ENCODE assay signal across 8 mouse cellular contexts in the genomic region with DNA sequence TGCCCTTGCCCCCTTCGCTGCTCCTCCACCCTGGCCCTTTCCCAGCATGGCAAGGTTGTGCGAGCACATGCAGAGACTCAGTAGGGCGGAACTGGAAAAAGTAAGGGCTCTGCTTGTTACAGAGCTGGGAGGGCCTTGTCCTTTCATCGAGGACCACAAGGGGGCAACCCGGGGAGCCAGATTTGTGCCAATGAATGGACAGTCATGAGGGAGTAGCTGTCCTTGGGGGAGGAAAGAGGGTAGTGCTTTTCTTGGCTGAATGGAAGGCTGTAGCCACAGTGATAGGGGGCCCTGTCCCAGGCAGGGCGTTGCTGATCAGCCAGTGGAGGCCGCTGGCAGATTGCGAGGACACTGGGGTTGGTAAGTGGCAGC. TPM values are rescaled to one million over a fixed set of nuclear protein-coding genes. Genes with fewer than 3 reads are reported as not detected.
DNase-seq lines count a peak whose midpoint lies in the region; ATAC-seq and TF ChIP-seq lines count a peak whose summit lies in the region.

No protein-coding gene starts in this region.

- peak; percentile 41 for ATAC-seq in forebrain, embryonic 16.5 days
- peak; percentile 75 for ATAC-seq in hindbrain, embryonic 16.5 days
- 0 out of 2 replicates have a peak, but pooled peaks have one; percentile 29 for ATAC-seq in monocyte, adult 5-6 weeks (replicated peaks; ENCODE audit: insufficient number of reproducible peaks, low FRiP score, low TSS enrichment, poor library complexity, severe bottlenecking)

- H3K4me3 ChIP-seq in forebrain, embryonic 16.5 days (replicated peaks; ENCODE audit: low read length), result no peak overlapping the region
- no peak overlapping the region for H3K4me3 ChIP-seq in hindbrain, embryonic 16.5 days (ENCODE audit: low read length)
- H3K4me3 ChIP-seq in liver, adult 2 months (ENCODE audit: insufficient read depth, low read depth, low read length), result no peak overlapping the region

- no peaks in the 10 kb centered on the region for H3K79me2 ChIP-seq in liver, adult 2 months (ENCODE audit: control insufficient read depth, insufficient read depth, low read length)

- H3K27ac ChIP-seq in forebrain, embryonic 16.5 days (ENCODE audit: low read length), result no peak overlapping the region
- peak overlapping the region; percentile 49 for H3K27ac ChIP-seq in hindbrain, embryonic 16.5 days (ENCODE audit: low read depth, low read length)
- no peak overlapping the region for H3K27ac ChIP-seq in liver, adult 2 months (replicated peaks; ENCODE audit: insufficient read depth, low read depth, low read length)

- H3K9ac ChIP-seq in forebrain, embryonic 16.5 days (replicated peaks; ENCODE audit: low read depth, low read length), result no peak overlapping the region
- no peak overlapping the region for H3K9ac ChIP-seq in hindbrain, embryonic 16.5 days (ENCODE audit: low read depth, low read length)
- no peak overlapping the region for H3K9ac ChIP-seq in liver, adult 2 months (ENCODE audit: low read depth, low read length)

- H3K36me3 ChIP-seq in forebrain, embryonic 16.5 days (ENCODE audit: control insufficient read depth, insufficient read depth), result peaks cover 11% of the 10 kb centered on the region; the same call in 1 of the 2 replicates
- H3K36me3 ChIP-seq in hindbrain, embryonic 16.5 days (ENCODE audit: control insufficient read depth, insufficient read depth, low read length), result peaks cover 22% of the 10 kb centered on the region
- no peaks in the 10 kb centered on the region for H3K36me3 ChIP-seq in liver, adult 2 months (ENCODE audit: control insufficient read depth, insufficient read depth, low read length)

- no peaks in the 10 kb centered on the region for H3K9me3 ChIP-seq in forebrain, embryonic 16.5 days (ENCODE audit: control insufficient read depth, low read length)
- H3K9me3 ChIP-seq in hindbrain, embryonic 16.5 days (ENCODE audit: control insufficient read depth, low read length), result no peaks in the 10 kb centered on the region

- TF ChIP-seq POLR2A in liver, adult 2 months (IDR thresholded peaks at IDR 0.05; ENCODE audit: extremely low read depth, insufficient read depth, low read length), result no peak

- peaks cover 10% of the 10 kb centered on the region for H3K4me1 ChIP-seq in forebrain, embryonic 16.5 days (replicated peaks; ENCODE audit: control insufficient read depth, insufficient read depth, low read length)
- H3K4me1 ChIP-seq in hindbrain, embryonic 16.5 days (ENCODE audit: control insufficient read depth, insufficient read depth, low read depth, low read length), result peaks cover 10% of the 10 kb centered on the region
- no peaks in the 10 kb centered on the region for H3K4me1 ChIP-seq in liver, adult 2 months (ENCODE audit: control insufficient read depth, insufficient read depth, low read length)

- peak; percentile 64 for TF ChIP-seq CTCF in liver, adult 2 months (IDR thresholded peaks at IDR 0.05; ENCODE audit: low read depth, low read length)

- WGBS in forebrain, embryonic 16.5 days, result 3% methylated on average over 8 of the region's 8 CpGs
- whole genome bisulfite sequencing in hindbrain, embryonic 16.5 days, result 6% methylated on average over 8 of the region's 8 CpGs
- 41% methylated on average over 8 of the region's 8 CpGs for WGBS in liver, adult 2 months

- peak; percentile 52 to 67 for DNase-seq in urinary bladder, postnatal 36 days (ENCODE audit: low spot score in 2 of 2)
- DNase-seq in urinary bladder, adult 18-20 months (ENCODE audit: low spot score in 2 of 2), result no peak
- DNase-seq in cerebellum, adult 8-10 months, result peak; percentile 53
- DNase-seq in liver, adult 2 months (ENCODE audit: extremely low read depth, low read depth, low spot score), result no peak
- DNase-seq in thymus, postnatal 25 days, result peak; percentile 44

- H3K4me2 ChIP-seq in forebrain, embryonic 16.5 days (ENCODE audit: low read length), result no peak overlapping the region
- no peak overlapping the region for H3K4me2 ChIP-seq in hindbrain, embryonic 16.5 days (ENCODE audit: low read length)

- no peaks in the 10 kb centered on the region for H3K27me3 ChIP-seq in forebrain, embryonic 16.5 days (replicated peaks; ENCODE audit: control insufficient read depth, insufficient read depth, low read length)
- H3K27me3 ChIP-seq in hindbrain, embryonic 16.5 days (replicated peaks; ENCODE audit: control insufficient read depth, insufficient read depth, low read length), result no peaks in the 10 kb centered on the region
- no peaks in the 10 kb centered on the region for H3K27me3 ChIP-seq in liver, adult 2 months (ENCODE audit: control insufficient read depth, insufficient read depth, low read length)

RNA-seq across cellular contexts. Expression of a gene that starts 9.5 kb away (rescaled TPM):
- polyA plus RNA-seq in forebrain, embryonic 16.5 days (2015; fragmentation: Nextera tagmentation; extraction: Ambion mirVana), result 57.4 and 65.3 TPM in 2 replicates
- 49.6 and 56.7 TPM in 2 replicates for polyA plus RNA-seq in hindbrain, embryonic 16.5 days (2015; fragmentation: Nextera tagmentation; extraction: Ambion mirVana)
- total RNA-seq in liver, adult 2 months (2014; rRNA removed), result 0.37 and 0.60 TPM in 2 replicates
- polyA plus RNA-seq in liver, adult 2 months (2012; rRNA removed), result 0.56 and 0.99 TPM in 2 replicates
- 1.8 to 5.8 TPM (median 3.5 TPM) in 3 replicates for total RNA-seq in monocyte, adult 5-6 weeks (2017)

RNA-seq across cellular contexts. Expression of a gene that starts 15.0 kb away (rescaled TPM):
- polyA plus RNA-seq in forebrain, embryonic 16.5 days (2015; fragmentation: Nextera tagmentation; extraction: Ambion mirVana), result 84.5 and 94.4 TPM in 2 replicates
- 87.7 and 94.6 TPM in 2 replicates for polyA plus RNA-seq in hindbrain, embryonic 16.5 days (2015; fragmentation: Nextera tagmentation; extraction: Ambion mirVana)
- total RNA-seq in liver, adult 2 months (2014; rRNA removed), result 18.1 and 19.2 TPM in 2 replicates
- 9.1 and 9.5 TPM in 2 replicates for polyA plus RNA-seq in liver, adult 2 months (2012; rRNA removed)
- total RNA-seq in monocyte, adult 5-6 weeks (2017), result 20.0 to 31.9 TPM (median 24.4 TPM) in 3 replicates

RNA-seq across cellular contexts. Expression of a gene that starts 15.0 kb away (rescaled TPM):
- polyA plus RNA-seq in forebrain, embryonic 16.5 days (2015; fragmentation: Nextera tagmentation; extraction: Ambion mirVana), result 15.9 and 20.8 TPM in 2 replicates
- 24.9 and 26.8 TPM in 2 replicates for polyA plus RNA-seq in hindbrain, embryonic 16.5 days (2015; fragmentation: Nextera tagmentation; extraction: Ambion mirVana)
- total RNA-seq in liver, adult 2 months (2014; rRNA removed), result 29.6 and 30.6 TPM in 2 replicates
- 58.6 and 64.0 TPM in 2 replicates for polyA plus RNA-seq in liver, adult 2 months (2012; rRNA removed)
- total RNA-seq in monocyte, adult 5-6 weeks (2017), result 0.68 TPM in 1 of 3 replicates, not detected in the others

RNA-seq across cellular contexts. Expression of a gene that starts 30.4 kb away (rescaled TPM):
- polyA plus RNA-seq in forebrain, embryonic 16.5 days (2015; fragmentation: Nextera tagmentation; extraction: Ambion mirVana), result 4.2 and 4.4 TPM in 2 replicates
- polyA plus RNA-seq in hindbrain, embryonic 16.5 days (2015; fragmentation: Nextera tagmentation; extraction: Ambion mirVana), result 7.3 and 7.5 TPM in 2 replicates
- 3.0 and 3.4 TPM in 2 replicates for total RNA-seq in liver, adult 2 months (2014; rRNA removed)
- polyA plus RNA-seq in liver, adult 2 months (2012; rRNA removed), result 9.9 and 14.1 TPM in 2 replicates
- not detected in 3 replicates for total RNA-seq in monocyte, adult 5-6 weeks (2017)

RNA-seq across cellular contexts. Expression of a gene that starts 31.8 kb away (rescaled TPM):
- polyA plus RNA-seq in forebrain, embryonic 16.5 days (2015; fragmentation: Nextera tagmentation; extraction: Ambion mirVana), result 0.83 and 1.5 TPM in 2 replicates
- 0.93 and 1.4 TPM in 2 replicates for polyA plus RNA-seq in hindbrain, embryonic 16.5 days (2015; fragmentation: Nextera tagmentation; extraction: Ambion mirVana)
- total RNA-seq in liver, adult 2 months (2014; rRNA removed), result 1.7 and 2.4 TPM in 2 replicates
- polyA plus RNA-seq in liver, adult 2 months (2012; rRNA removed), result 21.2 and 37.0 TPM in 2 replicates
- not detected in 3 replicates for total RNA-seq in monocyte, adult 5-6 weeks (2017)

Comparison
In these comparisons a context has a peak if more than half of its experiments do, and no peak if none do; other contexts are left out.
1. DNase-seq: peak in urinary bladder, postnatal 36 days (2 of 2), cerebellum, adult 8-10 months (single experiment) and thymus, postnatal 25 days (single experiment); none in urinary bladder, adult 18-20 months (0 of 2) and liver, adult 2 months (single experiment).
2. RNA of a gene that starts 9.5 kb away (polyA plus RNA-seq): 57.4 to 65.3 TPM in forebrain, embryonic 16.5 days and 49.6 to 56.7 TPM in hindbrain, embryonic 16.5 days; 0.56 to 0.99 TPM in liver, adult 2 months; every median in the first group is over 10 times any median in the second.
3. Peak in every context shown above with its lines, with median percentiles within 50 percentile points of each other: ATAC-seq.